Mouse (Mus musculus): ENCODE results near the gene 2410137M14Rik.

DNA sequence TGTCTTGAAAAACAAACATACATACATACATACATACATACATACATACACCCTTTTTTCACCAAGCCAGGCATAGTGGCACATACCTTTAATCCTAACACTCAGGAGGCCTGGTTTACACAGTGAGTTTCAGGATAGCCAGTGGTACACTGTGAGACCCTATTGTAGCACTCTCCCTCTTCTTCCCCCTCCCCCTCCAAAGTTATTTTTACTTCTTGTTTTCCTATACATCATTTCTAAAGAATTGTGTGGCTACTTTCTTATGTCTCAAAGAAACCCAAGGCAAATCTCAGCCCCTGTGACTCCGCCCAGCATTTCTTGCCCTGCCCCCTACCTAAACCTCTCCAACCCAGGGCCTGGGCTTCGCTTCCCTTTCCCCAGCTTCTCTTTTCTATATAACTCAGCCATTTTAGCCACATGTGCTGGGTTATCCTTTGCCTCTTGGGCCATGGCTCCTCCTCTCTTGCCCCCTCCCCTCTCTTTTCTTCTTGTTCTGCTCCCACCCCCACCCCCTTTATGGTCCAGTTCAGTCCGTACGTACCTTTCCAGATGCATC lies 12.8 kb upstream of the 2410137M14Rik start:
- no peak for TF ChIP-seq GATA1 (IDR thresholded peaks at IDR 0.05; ENCODE audit: borderline replicate concordance, low read length)
- TF ChIP-seq FLI1 (IDR thresholded peaks at IDR 0.05; ENCODE audit: low read length) = no peak
